Mouse (Mus musculus) lung, postnatal 0 days (tissue): ENCODE measurements at regions not wholly inside any gene's neighbourhood (a gene's known extent, or its start where the extent isn't known, plus 50 kb on each side); places are given as distances from the start of the nearest gene placed in this dataset.

ENCODE experiments used
- CTCF ChIP-seq: IDR thresholded peaks from 2 replicates; pipeline ENCODE4 v1.5.1; 2016; ENCODE audit warnings: antibody characterized with exemption, mild to moderate bottlenecking
- EP300 ChIP-seq: IDR thresholded peaks from 2 replicates; pipeline ENCODE4 v1.6.1; 2016; ENCODE audit warnings: antibody characterized with exemption, mild to moderate bottlenecking, control low read depth

- TF ChIP-seq CTCF = no peak
- TF ChIP-seq EP300 = no peak
These were observed 157.2 kb upstream of the Trim24 start for GRCm38 (mm10) chr6:37713411-37713810.
